Mouse (Mus musculus): ENCODE results near the gene Tmem222.

Tmem222 gene

GRCm38 (mm10) chr4:133285299-133285698, 7.7 kb upstream of the Tmem222 start:
- WGBS: 75% methylated on average over 3 of the region's 3 CpGs

DNA sequence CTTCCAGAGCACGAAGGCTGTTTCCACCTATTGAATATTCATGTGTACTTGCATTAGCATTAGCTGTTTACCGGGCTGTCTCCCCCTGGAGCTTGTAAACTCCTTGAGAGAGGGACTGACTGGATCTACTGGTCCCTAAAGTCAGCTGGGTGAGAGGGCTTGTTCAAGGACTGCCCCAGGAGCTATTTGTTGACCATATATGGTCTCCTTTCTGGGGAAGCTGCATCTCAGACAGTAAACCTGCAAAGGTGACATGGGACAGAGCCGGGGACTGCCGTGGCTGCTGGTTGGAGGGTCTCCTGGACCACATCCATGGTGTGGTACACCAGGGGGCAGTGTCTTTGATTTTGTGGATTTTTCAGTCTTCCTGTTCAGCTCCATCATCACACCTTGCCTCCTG, 5.1 kb upstream of the Tmem222 start:
- WGBS: 40% methylated on average over 4 of the region's 4 CpGs

DNA sequence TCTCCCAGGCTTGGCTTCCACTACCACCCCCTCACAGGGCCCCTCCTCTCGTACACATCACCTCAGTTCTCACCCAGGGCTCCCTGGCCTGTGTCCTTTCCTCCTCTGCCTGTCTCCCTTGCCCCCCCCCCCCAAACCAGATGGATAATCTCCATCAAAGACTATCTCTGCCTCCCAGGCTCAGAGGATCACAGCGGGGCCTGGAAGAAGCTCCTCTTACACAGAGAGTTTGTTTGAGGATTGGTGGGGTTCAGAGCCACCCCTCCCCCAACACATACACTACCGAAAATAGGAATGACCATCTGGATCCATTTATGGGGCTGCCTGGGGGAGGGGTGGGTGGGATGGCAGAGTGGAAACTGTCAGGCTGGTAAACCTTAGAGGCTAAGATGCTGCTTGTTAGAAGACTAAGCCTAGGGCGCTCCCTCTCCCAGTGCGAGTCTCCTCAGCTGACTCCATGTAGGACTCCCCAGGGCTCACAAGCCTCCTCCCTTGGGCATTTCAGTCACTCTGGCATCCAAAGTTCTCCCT, 4.4 kb upstream of the Tmem222 start:
- WGBS: 27% methylated on average over 5 of the region's 5 CpGs

- 26% methylated on average over 7 of the region's 7 CpGs for WGBS
These were observed 3.9 kb upstream of the Tmem222 start for GRCm38 (mm10) chr4:133281513-133281912.

DNA sequence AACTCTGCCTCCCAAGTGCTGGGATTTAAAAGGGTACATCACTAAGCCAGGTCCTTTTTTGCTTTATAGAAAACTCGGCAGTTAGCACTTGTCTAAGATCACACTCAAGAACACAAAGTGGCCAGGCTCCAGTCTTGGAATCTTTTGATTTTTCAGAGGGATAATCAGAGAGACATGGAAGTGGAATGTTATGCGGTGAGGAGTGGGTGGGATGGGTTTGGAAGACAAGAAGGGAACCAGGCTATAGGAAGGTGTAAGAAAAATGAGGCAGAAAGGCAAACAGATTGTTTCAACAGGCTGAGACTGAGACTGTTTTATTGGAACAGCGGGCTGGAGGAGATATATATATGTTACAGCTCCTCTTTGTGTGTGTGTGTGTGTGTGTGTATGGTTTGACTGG, 890 bp upstream of the Tmem222 start:
- 52% methylated on average over 3 of the region's 3 CpGs for WGBS

- WGBS: 12% methylated on average over 6 of the region's 6 CpGs
These were observed 475 bp upstream of the Tmem222 start for GRCm38 (mm10) chr4:133278067-133278466.

GRCm38 (mm10) chr4:133270929-133271328, 6.7 kb downstream of the Tmem222 start:
- 75% methylated on average over 9 of the region's 9 CpGs for WGBS

- 70% methylated on average over 3 of the region's 3 CpGs for WGBS
These were observed 8.0 kb downstream of the Tmem222 start for GRCm38 (mm10) chr4:133269596-133269995.

- 96% methylated on average over 3 of the region's 3 CpGs for WGBS
These were observed 8.7 kb downstream of the Tmem222 start for GRCm38 (mm10) chr4:133268931-133269330.

DNA sequence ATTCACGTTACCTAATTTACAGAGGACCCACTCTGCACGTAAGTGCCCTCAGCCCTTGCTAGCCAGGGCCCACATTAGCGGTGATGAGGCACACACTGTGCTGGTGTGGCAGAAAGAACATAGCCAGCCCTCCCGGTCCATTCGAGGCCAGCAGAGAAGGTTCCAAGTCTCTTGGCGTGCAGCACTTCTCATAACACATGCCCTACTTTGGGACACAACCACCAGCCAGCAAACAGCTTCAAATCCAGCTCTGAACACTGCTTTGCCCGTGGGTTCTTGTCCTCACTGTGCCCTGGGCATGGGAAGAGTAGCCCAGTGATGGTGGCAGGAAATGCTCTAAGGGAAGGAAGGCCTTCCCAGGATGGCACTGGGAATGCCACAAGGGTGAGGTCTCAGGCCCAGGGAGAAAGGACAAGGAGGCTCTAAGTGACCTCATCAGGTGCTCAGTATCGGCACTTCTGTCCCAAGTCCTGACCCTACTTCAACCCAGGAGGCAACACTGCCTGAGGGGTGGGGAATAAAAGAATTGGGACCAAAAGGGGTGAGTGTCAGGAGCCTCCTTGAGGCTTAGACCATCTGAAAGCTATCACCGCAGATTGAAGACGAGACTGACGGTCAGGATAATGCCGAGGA, 11.2 kb downstream of the Tmem222 start:
- 90% methylated on average over 12 of the region's 12 CpGs for WGBS

DNA sequence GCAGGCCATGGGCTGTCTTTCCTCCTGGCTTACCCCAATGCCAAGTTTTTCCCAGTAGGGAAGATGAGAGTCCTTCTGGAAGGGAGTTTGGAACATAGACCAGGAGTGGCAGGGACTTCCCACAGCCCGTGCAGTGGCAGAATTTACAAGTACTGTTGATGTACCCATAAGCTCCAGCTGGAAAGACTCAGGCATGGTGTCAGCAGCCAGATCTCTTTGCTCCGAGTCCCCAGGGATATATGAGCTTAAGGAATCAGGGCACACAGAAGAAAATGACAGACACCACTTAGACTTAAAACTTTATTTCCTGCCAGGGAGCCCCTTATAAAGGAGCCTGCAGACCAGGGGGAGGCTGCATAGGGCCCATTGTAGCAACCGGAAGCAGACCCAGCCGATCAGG, 11.8 kb downstream of the Tmem222 start:
- WGBS: 79% methylated on average over 4 of the region's 4 CpGs

DNA sequence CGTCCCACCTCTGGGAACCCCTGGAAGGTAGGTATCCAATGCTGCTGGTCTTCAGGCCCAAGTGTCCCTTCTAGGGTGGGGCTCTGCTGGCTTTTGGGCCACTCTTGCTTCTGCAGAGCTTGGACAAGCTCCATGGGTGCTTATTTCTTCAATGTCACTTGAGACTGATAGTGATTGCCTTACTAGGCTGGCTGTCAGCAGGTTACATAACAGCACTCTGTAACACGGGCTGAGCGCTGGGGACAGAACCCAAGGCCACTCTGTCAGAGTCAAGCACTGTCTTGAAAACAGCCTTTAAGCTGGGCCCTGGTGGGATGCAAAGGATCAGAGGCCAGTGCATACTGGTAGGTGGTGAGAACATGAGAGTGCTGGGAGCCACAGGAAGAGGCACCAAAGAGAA, 12.3 kb downstream of the Tmem222 start:
- WGBS: 92% methylated on average over 3 of the region's 3 CpGs

- 88% methylated on average over 2 of the region's 2 CpGs for WGBS
These were observed 13.0 kb downstream of the Tmem222 start for GRCm38 (mm10) chr4:133264559-133264958.

- 62% methylated on average over 5 of the region's 5 CpGs for WGBS
These were observed 13.8 kb downstream of the Tmem222 start for GRCm38 (mm10) chr4:133263756-133264155.

GRCm38 (mm10) chr4:133262882-133263281, 14.7 kb downstream of the Tmem222 start, which contains the start of gene Sytl1:
Sytl1 (minus strand) TSS chr4:133263113.
- 48% methylated on average over 7 of the region's 7 CpGs for WGBS

DNA sequence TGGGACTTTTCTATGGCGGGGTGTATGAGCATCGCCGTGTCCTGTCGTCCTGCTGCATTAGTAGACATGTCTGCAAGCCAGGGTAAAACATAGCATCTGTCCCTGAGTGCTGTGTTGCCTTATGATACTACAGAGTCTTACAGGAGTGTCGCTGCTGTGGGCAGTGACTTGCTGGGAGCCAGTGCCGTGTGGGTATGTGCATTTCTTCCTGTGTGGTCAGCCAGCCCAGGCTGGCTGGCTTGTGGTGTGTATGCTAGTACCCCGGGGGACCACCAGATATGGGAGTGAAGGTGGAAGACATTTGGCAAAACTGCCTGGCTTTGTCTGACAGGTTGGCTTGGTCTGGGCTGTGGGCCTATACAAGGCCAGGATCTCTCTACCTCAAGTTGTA, 15.2 kb downstream of the Tmem222 start:
- 54% methylated on average over 7 of the region's 7 CpGs for WGBS

- WGBS: 69% methylated on average over 10 of the region's 10 CpGs
These were observed 15.8 kb downstream of the Tmem222 start for GRCm38 (mm10) chr4:133261641-133262374.

DNA sequence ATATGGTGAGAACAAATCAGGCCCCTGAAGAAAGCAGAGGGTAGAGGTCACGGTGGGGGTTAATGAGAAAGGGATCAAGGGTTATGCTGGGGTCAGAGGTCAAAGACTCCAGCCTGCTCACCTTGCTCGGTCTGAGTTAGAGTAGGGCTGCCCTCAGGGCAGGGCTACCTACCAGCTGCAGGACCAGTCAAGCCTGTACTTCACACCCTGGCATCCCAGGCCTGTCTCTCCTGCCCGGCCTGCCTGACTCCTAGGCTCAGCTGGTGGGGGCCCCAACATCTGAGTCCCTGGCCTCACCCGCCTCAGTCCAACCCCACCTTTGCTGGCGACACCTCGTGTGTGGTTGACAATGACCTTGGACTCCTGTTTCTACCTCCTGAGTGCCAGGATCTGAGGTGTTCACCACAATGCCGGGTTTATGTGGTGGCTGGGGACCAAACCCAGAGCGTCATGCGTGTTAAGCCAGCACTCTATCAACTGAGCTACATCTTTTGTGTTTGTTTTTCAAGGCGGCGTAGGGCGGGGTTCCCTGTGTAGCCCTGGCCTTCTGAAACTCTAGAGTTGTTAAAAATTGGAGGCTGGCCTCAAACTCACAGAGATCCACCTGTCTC, 19.7 kb downstream of the Tmem222 start:
- WGBS: 90% methylated on average over 12 of the region's 12 CpGs

GRCm38 (mm10) chr4:133257230-133257629, 20.4 kb downstream of the Tmem222 start:
- 54% methylated on average over 12 of the region's 12 CpGs for WGBS

- WGBS: 27% methylated on average over 24 of the region's 24 CpGs
These were observed 20.8 kb downstream of the Tmem222 start for GRCm38 (mm10) chr4:133256820-133257219.

DNA sequence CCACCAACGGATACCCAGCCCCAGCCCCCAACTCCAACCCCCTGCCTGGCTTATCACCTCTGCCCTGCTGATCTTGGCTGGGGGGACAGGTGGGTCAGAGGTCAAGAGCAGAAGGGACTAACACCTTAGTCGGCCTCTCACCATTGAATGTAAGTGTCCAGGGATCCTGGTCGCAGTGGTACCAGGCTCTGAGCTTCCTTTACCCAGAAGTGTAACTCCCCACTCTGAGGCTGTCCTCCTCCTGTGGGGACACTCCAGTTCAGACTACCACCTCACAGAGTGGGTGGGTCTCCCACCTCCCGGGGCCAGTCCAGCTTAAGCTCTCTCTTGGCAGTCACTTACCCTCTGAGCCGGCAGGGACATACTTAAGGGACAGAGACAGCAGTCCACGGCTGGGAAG, 22.2 kb downstream of the Tmem222 start:
- WGBS: 74% methylated on average over 6 of the region's 6 CpGs

- WGBS: 88% methylated on average over 12 of the region's 12 CpGs
These were observed 24.2 kb downstream of the Tmem222 start for GRCm38 (mm10) chr4:133253412-133253811.

DNA sequence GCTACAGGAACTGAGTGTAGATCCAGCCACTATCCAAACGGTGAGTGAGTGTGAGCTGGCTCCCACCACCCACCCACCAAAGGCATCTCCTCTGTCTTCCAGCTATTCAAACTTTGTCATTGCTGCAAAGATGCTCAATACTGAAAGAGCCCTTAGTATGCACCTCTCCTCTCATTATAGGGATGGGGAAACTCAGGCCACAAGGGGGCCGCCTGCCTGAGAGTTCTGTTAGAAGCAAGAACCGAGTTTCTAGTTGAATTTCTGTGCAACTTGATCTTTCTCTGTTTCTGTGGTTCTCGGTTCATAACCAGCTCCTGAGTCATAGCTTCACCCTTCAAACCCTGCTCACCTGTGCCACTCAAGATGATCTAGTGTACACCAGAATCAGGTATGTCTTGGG, 25.5 kb downstream of the Tmem222 start:
- WGBS: 54% methylated on average over 4 of the region's 4 CpGs
